Mouse (Mus musculus): ENCODE data around the gene Stard8. TPM values are rescaled to one million over a fixed set of nuclear protein-coding genes. Genes with fewer than 3 reads are reported as not detected.
"Not testable (repeated sequence)": the region's sequence is repeated elsewhere in the genome, so short reads cannot be mapped to it uniquely, and the experiment has no call there.

Gene Stard8
- polyA plus RNA-seq, 1 experiment: 3.7 TPM

DNA sequence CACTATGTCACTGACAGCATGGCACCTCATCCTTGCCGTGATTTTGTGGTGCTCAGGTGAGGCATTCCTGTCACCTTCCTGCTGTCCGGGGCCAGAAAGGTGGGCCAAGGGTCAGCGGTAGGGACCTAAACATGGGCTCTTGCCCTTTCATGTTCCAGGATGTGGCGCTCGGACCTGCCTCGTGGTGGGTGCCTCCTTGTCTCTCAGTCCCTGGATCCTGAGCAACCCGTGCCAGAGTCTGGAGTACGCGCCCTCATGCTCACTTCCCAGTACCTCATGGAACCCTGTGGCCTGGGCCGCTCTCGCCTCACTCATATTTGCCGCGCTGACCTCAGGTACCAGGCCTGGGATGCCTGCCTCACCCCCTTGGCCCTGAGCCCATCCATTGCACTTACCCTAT is 69.5 kb downstream of the Stard8 start:
- no peaks in the 10 kb centered on the region for H3K27me3 ChIP-seq (ENCODE audit: control insufficient read depth, insufficient read depth, low read length)
- no peak overlapping the region for H3K4me3 ChIP-seq (ENCODE audit: low read depth, low read length)
- no peaks in the 10 kb centered on the region for H3K4me1 ChIP-seq (ENCODE audit: control insufficient read depth, insufficient read depth, insufficient read length, low read length)
- H3K36me3 ChIP-seq (ENCODE audit: control insufficient read depth, insufficient read depth, low read length): no peaks in the 10 kb centered on the region
- H3K27ac ChIP-seq (ENCODE audit: insufficient read depth, low read depth, low read length): no peak overlapping the region
- 96% methylated on average over 13 of the region's 13 CpGs for WGBS
- TF ChIP-seq CTCF (IDR thresholded peaks at IDR 0.05; ENCODE audit: extremely low read depth, insufficient read length, insufficient replicate concordance, low read depth, low read length): no peak
- no peak for TF ChIP-seq POLR2A (IDR thresholded peaks at IDR 0.05; ENCODE audit: low read depth, low read length)

DNA sequence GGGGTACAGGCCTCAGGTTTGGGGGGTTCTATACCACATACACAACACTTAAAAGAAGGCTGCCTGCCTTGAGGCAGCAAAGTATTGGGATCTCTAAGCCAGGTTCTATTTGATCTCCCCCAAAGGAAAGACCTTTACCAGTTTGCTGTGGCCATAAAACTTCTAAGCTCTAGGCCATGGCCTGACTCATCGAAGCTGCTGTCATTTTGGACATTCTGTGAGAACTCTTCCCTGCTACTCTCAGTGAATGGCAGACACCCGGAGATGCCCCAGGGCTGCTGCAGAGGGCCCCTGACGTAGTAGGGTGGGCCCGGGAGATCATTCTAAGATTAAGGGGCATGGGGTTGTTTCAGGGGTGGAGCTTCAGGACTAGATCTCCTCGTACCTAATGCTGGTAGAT is 72.1 kb downstream of the Stard8 start:
- Histone ChIP-seq H3K4me1 (ENCODE audit: control insufficient read depth, insufficient read depth, insufficient read length, low read length) (no peaks in the 10 kb centered on the region), H3K27ac (ENCODE audit: insufficient read depth, low read depth, low read length) (no peak overlapping the region), H3K4me3 (ENCODE audit: low read depth, low read length) (no peak overlapping the region), H3K36me3 (ENCODE audit: control insufficient read depth, insufficient read depth, low read length) (no peaks in the 10 kb centered on the region), H3K27me3 (ENCODE audit: control insufficient read depth, insufficient read depth, low read length) (no peaks in the 10 kb centered on the region)
- WGBS: 78% methylated on average over 5 of the region's 5 CpGs
- TF ChIP-seq POLR2A (IDR thresholded peaks at IDR 0.05; ENCODE audit: low read depth, low read length) (no peak), CTCF (IDR thresholded peaks at IDR 0.05; ENCODE audit: extremely low read depth, insufficient read length, insufficient replicate concordance, low read depth, low read length) (no peak)

DNA sequence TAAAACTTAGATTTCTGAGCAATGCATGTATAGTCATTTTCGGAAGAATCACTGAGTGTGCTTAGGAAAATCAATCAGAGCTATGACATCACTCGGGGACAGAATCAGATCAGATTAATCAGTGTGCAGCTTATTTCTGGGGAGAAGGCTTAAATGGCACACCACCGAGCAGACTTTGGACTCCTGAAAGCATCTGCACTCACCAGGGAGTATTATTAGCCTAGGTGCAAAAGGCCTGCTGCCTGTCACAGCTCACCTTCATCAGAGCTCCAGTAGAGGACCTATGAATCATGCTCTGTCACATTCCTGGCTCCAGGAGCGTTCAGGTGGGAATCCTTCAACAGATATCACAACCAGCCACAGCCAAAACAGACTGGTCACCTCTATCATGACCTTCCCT is 73.4 kb downstream of the Stard8 start:
- H3K4me1 ChIP-seq (ENCODE audit: control insufficient read depth, insufficient read depth, insufficient read length, low read length): no peaks in the 10 kb centered on the region
- WGBS: 37% methylated on average over 4 of the region's 4 CpGs
- no peak overlapping the region for H3K4me3 ChIP-seq (ENCODE audit: low read depth, low read length)
- no peaks in the 10 kb centered on the region for H3K27me3 ChIP-seq (ENCODE audit: control insufficient read depth, insufficient read depth, low read length)
- TF ChIP-seq POLR2A (IDR thresholded peaks at IDR 0.05; ENCODE audit: low read depth, low read length): no peak
- no peak for TF ChIP-seq CTCF (IDR thresholded peaks at IDR 0.05; ENCODE audit: extremely low read depth, insufficient read length, insufficient replicate concordance, low read depth, low read length)
- H3K27ac ChIP-seq (ENCODE audit: insufficient read depth, low read depth, low read length): no peak overlapping the region
- no peaks in the 10 kb centered on the region for H3K36me3 ChIP-seq (ENCODE audit: control insufficient read depth, insufficient read depth, low read length)

DNA sequence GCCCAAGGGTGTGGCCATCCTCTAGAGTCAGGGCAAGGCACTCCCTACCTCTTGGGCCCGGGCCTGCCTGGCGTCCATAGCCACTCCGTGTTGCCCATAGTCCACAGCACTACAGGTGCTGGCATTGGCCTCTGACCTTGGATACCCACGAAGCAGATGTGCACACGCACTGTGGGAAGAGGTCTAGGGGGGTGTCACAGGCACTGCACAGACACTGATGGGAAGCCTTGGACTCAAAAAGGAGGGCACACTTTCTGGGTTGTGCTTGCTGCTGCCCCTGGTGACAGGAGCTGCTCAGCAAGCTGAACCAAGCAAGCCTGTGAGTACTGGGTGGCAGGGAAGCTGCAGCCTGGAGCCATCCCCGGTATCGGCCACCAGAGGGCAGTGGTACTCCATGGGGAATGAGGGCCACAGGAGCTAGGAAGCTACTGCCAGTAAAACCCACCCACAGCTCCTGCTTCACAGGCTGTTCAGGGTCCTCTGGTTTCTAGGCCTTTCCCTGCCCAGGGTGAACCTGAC is 75.4 kb downstream of the Stard8 start:
- H3K36me3 ChIP-seq (ENCODE audit: control insufficient read depth, insufficient read depth, low read length); H3K4me1 ChIP-seq (ENCODE audit: control insufficient read depth, insufficient read depth, insufficient read length, low read length); H3K4me3 ChIP-seq (ENCODE audit: low read depth, low read length); H3K27ac ChIP-seq (ENCODE audit: insufficient read depth, low read depth, low read length); H3K27me3 ChIP-seq (ENCODE audit: control insufficient read depth, insufficient read depth, low read length): not testable (repeated sequence)
- WGBS: 52% methylated on average over 5 of the region's 7 CpGs

DNA sequence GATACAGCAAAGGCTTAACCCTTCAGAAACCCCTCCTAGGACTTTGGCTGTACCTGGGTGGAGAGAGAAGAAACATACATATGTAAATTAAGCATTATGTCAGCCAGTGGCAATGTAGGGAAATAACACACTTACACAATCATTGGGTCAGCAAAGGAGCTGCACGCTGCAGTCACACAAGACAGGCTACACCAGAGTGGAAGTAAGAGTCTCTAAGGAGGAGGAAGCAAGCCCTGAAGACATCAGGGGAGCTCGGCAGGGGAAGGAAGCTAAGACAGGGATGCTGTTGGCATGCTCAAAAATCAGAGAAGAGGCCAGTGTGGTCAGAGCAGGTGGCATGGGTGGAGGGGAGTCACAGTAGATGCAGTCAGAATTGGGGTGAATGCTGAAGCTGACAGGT is 89.7 kb downstream of the Stard8 start:
- TF ChIP-seq POLR2A (IDR thresholded peaks at IDR 0.05; ENCODE audit: low read depth, low read length): no peak
- TF ChIP-seq CTCF (IDR thresholded peaks at IDR 0.05; ENCODE audit: extremely low read depth, insufficient read length, insufficient replicate concordance, low read depth, low read length): no peak
- no peak overlapping the region for H3K27ac ChIP-seq (ENCODE audit: insufficient read depth, low read depth, low read length)

DNA sequence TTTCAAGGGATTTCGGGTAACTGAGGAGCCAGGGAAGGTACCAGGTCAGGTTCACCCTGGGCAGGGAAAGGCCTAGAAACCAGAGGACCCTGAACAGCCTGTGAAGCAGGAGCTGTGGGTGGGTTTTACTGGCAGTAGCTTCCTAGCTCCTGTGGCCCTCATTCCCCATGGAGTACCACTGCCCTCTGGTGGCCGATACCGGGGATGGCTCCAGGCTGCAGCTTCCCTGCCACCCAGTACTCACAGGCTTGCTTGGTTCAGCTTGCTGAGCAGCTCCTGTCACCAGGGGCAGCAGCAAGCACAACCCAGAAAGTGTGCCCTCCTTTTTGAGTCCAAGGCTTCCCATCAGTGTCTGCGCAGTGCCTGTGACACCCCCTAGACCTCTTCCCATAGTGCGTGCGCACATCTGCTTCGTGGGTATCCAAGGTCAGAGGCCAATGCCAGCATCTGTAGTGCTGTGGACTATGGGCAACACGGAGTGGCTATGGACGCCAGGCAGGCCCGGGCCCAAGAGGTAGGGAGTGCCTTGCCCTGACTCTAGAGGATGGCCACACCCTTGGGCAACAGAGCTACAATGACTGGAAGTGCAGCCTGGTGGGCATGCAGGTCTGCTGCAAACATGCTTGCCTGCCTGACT is 108.2 kb downstream of the Stard8 start:
- H3K4me3 ChIP-seq (ENCODE audit: low read depth, low read length); H3K27ac ChIP-seq (ENCODE audit: insufficient read depth, low read depth, low read length); H3K27me3 ChIP-seq (ENCODE audit: control insufficient read depth, insufficient read depth, low read length); H3K36me3 ChIP-seq (ENCODE audit: control insufficient read depth, insufficient read depth, low read length); H3K4me1 ChIP-seq (ENCODE audit: control insufficient read depth, insufficient read depth, insufficient read length, low read length): not testable (repeated sequence)
- WGBS: 82% methylated on average over 5 of the region's 10 CpGs

More for the DNA sequence above, 89.7 kb downstream of the Stard8 start:
- H3K36me3 ChIP-seq (ENCODE audit: control insufficient read depth, insufficient read depth, low read length): no peaks in the 10 kb centered on the region
- no peaks in the 10 kb centered on the region for H3K27me3 ChIP-seq (ENCODE audit: control insufficient read depth, insufficient read depth, low read length)
- H3K4me1 ChIP-seq (ENCODE audit: control insufficient read depth, insufficient read depth, insufficient read length, low read length): no peaks in the 10 kb centered on the region
- H3K4me3 ChIP-seq (ENCODE audit: low read depth, low read length): no peak overlapping the region
- 52% methylated on average over 2 of the region's 2 CpGs for WGBS

DNA sequence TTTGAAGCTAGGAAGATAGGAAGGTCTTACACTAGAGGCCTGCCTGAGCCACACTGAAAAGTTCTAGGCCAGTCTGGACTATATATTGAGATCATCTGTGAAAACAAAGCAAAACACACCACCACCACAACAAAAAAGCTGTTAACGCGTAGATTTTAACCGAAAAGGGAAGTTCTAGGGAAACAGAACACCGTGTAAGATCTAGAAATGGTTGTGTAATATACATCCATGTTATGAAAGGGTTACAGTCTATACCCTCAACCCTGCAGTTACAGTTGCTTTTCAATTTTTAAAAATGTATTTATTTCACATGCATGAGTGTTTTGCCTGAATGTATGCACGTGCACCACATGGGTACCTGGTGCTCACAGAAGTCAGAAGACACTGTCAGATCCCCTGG is 116.5 kb downstream of the Stard8 start:
- Histone ChIP-seq H3K27ac (ENCODE audit: insufficient read depth, low read depth, low read length) (no peak overlapping the region), H3K4me3 (ENCODE audit: low read depth, low read length) (no peak overlapping the region), H3K36me3 (ENCODE audit: control insufficient read depth, insufficient read depth, low read length) (no peaks in the 10 kb centered on the region), H3K27me3 (ENCODE audit: control insufficient read depth, insufficient read depth, low read length) (no peaks in the 10 kb centered on the region), H3K4me1 (ENCODE audit: control insufficient read depth, insufficient read depth, insufficient read length, low read length) (no peaks in the 10 kb centered on the region)
- 85% methylated on average over 5 of the region's 5 CpGs for WGBS
- TF ChIP-seq POLR2A (IDR thresholded peaks at IDR 0.05; ENCODE audit: low read depth, low read length) (no peak), CTCF (IDR thresholded peaks at IDR 0.05; ENCODE audit: extremely low read depth, insufficient read length, insufficient replicate concordance, low read depth, low read length) (no peak)

Other genes starting within 250 kb of the Stard8 start
- 2.1 and 5.0 TPM in 2 replicates for gene Ophn1, start 112.2 kb upstream of the Stard8 start, polyA plus RNA-seq (2012; rRNA removed)
- gene Yipf6, start 66.9 kb upstream of the Stard8 start, polyA plus RNA-seq (2012; rRNA removed): 4.2 and 8.0 TPM in 2 replicates
- gene Efnb1, start 132.9 kb downstream of the Stard8 start, polyA plus RNA-seq (2012; rRNA removed): 26.2 and 86.8 TPM in 2 replicates